Comparison of ENCODE assay signal across 7 mouse cellular contexts in the genomic region with DNA sequence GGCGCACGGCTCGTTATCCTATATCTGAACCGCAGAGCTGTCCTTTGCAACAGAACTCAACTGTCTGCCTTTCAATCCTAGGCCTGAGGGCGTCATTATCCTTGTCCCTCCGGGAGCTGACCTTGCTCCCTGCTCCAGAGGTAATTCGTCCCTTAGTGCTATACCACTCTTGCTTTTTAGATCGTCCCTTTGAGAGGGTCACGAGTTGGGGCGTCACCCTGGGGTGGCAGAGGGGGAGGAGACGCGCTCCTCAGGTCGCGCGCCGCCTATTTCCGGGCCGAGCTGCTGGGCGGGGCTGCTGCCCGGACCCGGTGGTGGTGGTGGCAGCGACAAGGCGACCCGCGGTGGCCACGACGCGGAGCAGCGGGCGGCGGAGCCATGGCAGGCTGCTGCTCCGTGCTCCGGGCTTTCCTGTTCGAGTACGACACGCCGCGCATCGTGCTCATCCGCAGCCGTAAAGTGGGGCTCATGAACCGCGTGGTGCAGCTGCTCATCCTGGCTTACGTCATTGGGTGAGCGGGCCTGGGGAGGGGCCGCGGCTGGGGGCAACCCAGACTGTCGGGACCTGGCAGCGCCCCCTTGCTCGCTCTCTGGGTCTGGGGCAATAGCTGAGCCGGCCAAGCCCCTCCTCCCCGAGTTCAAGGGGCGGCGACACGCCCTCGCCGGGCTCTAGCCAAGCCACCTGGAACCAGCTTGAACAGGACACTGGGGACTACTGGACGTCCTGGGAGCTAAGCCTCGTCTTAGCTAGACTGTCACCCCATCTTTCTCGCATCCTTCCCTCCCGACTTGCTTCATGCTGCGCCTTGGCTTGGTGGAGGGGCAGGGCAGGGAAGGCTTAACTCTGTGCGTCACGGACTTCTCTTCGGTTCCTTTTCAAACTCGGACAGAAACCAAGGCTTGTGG. TPM values are rescaled to one million over a fixed set of nuclear protein-coding genes. Genes with fewer than 3 reads are reported as not detected.
DNase-seq lines count a peak whose midpoint lies in the region; ATAC-seq lines count a peak whose summit lies in the region.

A gene (plus strand): TSS at position 269 of the 906 bp plus-strand sequence.

- peak within 1 kb of the TSS; percentile 66 for H3K4me2 ChIP-seq in intestine, embryonic 16.5 days (ENCODE audit: low read depth, low read length)
- peak within 1 kb of the TSS; percentile 88 for H3K4me2 ChIP-seq in midbrain, embryonic 11.5 days

- H3K36me3 ChIP-seq in intestine, embryonic 16.5 days (ENCODE audit: control insufficient read depth, insufficient read depth, low read length), result no peaks in the 10 kb centered on the region
- no peaks in the 10 kb centered on the region for H3K36me3 ChIP-seq in midbrain, embryonic 11.5 days (ENCODE audit: control insufficient read depth, insufficient read depth, low read length)

- peak; percentile 79 for DNase-seq in adrenal gland, adult 18-20 months (ENCODE audit: low spot score in 2 of 2)
- peak; percentile 88 for DNase-seq in embryo, embryonic 11 days
- peak; percentile 69 to 71 for DNase-seq in gastrocnemius, postnatal 36 days
- peak; percentile 86 to 87 for DNase-seq in left cerebral cortex, postnatal 36 days (ENCODE audit: low spot score in 2 of 2)
- DNase-seq in midbrain, embryonic 11.5 days (ENCODE audit: low spot score, missing footprints), result peak; percentile 96
- DNase-seq in skeletal muscle tissue, adult 2 months (ENCODE audit: low read depth, low spot score), result peak; percentile 77

- H3K27ac ChIP-seq in intestine, embryonic 16.5 days (ENCODE audit: low read length), result peak within 1 kb of the TSS; percentile 87
- no peak within 1 kb of the TSS; the same call in 1 of the 2 replicates for H3K27ac ChIP-seq in midbrain, embryonic 11.5 days (ENCODE audit: low read depth, low read length)

- H3K9me3 ChIP-seq in intestine, embryonic 16.5 days (ENCODE audit: control insufficient read depth, low read length), result no peaks in the 10 kb centered on the region; the same call in 1 of the 2 replicates
- H3K9me3 ChIP-seq in midbrain, embryonic 11.5 days (ENCODE audit: control insufficient read depth, low read length), result no peaks in the 10 kb centered on the region

- intact Hi-C loops in gastrocnemius, postnatal 36 days (cut with DNase I), result no loop called here
- intact Hi-C loops in left cerebral cortex, postnatal 36 days (cut with DNase I), result loop anchor here (5.0 kb wide), 1 partner anchor 55 kb away; no protein-coding TSS in a partner anchor

- ATAC-seq in intestine, embryonic 16.5 days, result peak; percentile 93
- ATAC-seq in midbrain, embryonic 11.5 days (ENCODE audit: low FRiP score), result peak; percentile 90

- peaks cover 5% of the 10 kb centered on the region for H3K4me1 ChIP-seq in intestine, embryonic 16.5 days (ENCODE audit: control insufficient read depth, insufficient read depth, low read length)
- peaks cover 11% of the 10 kb centered on the region for H3K4me1 ChIP-seq in midbrain, embryonic 11.5 days (ENCODE audit: control insufficient read depth, insufficient read depth, low read length)

- peak within 1 kb of the TSS; percentile 67 for H3K4me3 ChIP-seq in intestine, embryonic 16.5 days (ENCODE audit: low read length)
- peak within 1 kb of the TSS; percentile 56 for H3K4me3 ChIP-seq in midbrain, embryonic 11.5 days (ENCODE audit: low read depth, low read length)

- H3K9ac ChIP-seq in intestine, embryonic 16.5 days (ENCODE audit: low read depth, low read length), result peak within 1 kb of the TSS; percentile 80
- peak within 1 kb of the TSS; percentile 80 for H3K9ac ChIP-seq in midbrain, embryonic 11.5 days (ENCODE audit: low read length)

- WGBS in intestine, embryonic 16.5 days, result under 1% methylated on average over 64 of the region's 66 CpGs
- under 1% methylated on average over 66 of the region's 66 CpGs for WGBS in midbrain, embryonic 11.5 days

- H3K27me3 ChIP-seq in intestine, embryonic 16.5 days (replicated peaks; ENCODE audit: control insufficient read depth, insufficient read depth, low read length), result no peaks in the 10 kb centered on the region
- no peaks in the 10 kb centered on the region for H3K27me3 ChIP-seq in midbrain, embryonic 11.5 days (ENCODE audit: control insufficient read depth, insufficient read depth, low read length)

RNA-seq across cellular contexts. Expression of the gene that starts here (rescaled TPM):
- total RNA-seq in adrenal gland, adult 18-20 months (2021), result 10 to 100 TPM; 36.2 to 41.3 TPM
- total RNA-seq in gastrocnemius, postnatal 36 days (2021), result 1 to 10 TPM; 2.8 to 4.4 TPM
- 59.6 and 62.6 TPM in 2 replicates for polyA plus RNA-seq in intestine, embryonic 16.5 days (2015; fragmentation: Nextera tagmentation; extraction: Ambion mirVana)
- total RNA-seq in left cerebral cortex, postnatal 36 days (2021), result 10 to 100 TPM; 19.2 to 19.3 TPM
- 6.8 and 7.7 TPM in 2 replicates for polyA plus RNA-seq in midbrain, embryonic 11.5 days (2014; fragmentation: Nextera tagmentation; extraction: Ambion mirVana)
